Mouse (Mus musculus) liver, postnatal 0 days (tissue): ENCODE measurements around the gene Slu7. TPM values are rescaled to one million over a fixed set of nuclear protein-coding genes. Genes with fewer than 3 reads are reported as not detected.

Experiments
- ATAC-seq: fragments of 200-750 bp; cut with Nextera tagmentation; 2 replicates; pipeline ENCODE4 v1.8.0; 2017; ENCODE audit warnings: mild to moderate bottlenecking, moderate library complexity
- DNase-seq: peaks from one replicate; pipeline ENCODE4 v3.0.0-alpha.2; 2016
- H3K27ac ChIP-seq: fragments of 300-500 bp; sonication (generic); 2 replicates; pipeline ENCODE4 v1.5.1; 2014; ENCODE audit warnings: antibody characterized with exemption, moderate library complexity, mild to moderate bottlenecking, low read depth
- H3K27me3 ChIP-seq: fragments of 300-500 bp; sonication (generic); 2 replicates; pipeline ENCODE4 v1.6.1; 2014; ENCODE audit warnings: low read length, control low read depth, mixed read lengths; ENCODE audit not compliant: insufficient read depth
- H3K36me3 ChIP-seq: fragments of 300-500 bp; sonication (generic); replicated peaks from 2 replicates; pipeline ENCODE4 v1.6.1; 2014; ENCODE audit warnings: mild to moderate bottlenecking, control low read depth, low read length, moderate library complexity, mixed read lengths; ENCODE audit not compliant: insufficient read depth
- H3K4me1 ChIP-seq: fragments of 300-500 bp; sonication (generic); 2 replicates; pipeline ENCODE4 v1.6.1; 2014; ENCODE audit warnings: antibody characterized with exemption, mild to moderate bottlenecking, control low read depth; ENCODE audit not compliant: insufficient read depth
- H3K4me2 ChIP-seq: fragments of 300-500 bp; sonication (generic); 2 replicates; pipeline ENCODE4 v1.6.1; 2014; ENCODE audit warnings: low read depth, mild to moderate bottlenecking, low read length, moderate library complexity, mixed read lengths
- H3K4me3 ChIP-seq: fragments of 300-500 bp; sonication (generic); 2 replicates; pipeline ENCODE4 v1.5.1; 2014; ENCODE audit warnings: low read depth, low read length
- H3K9ac ChIP-seq: fragments of 300-500 bp; sonication (generic); replicated peaks from 2 replicates; pipeline ENCODE4 v1.6.1; 2014; ENCODE audit warnings: mild to moderate bottlenecking, moderate library complexity
- H3K9me3 ChIP-seq: fragments of 300-500 bp; sonication (generic); 2 replicates; pipeline ENCODE4 v1.6.1; 2016; ENCODE audit warnings: mild to moderate bottlenecking, control low read depth, low read length, mixed read lengths
- CTCF ChIP-seq: sonication (generic); IDR thresholded peaks from 2 replicates; pipeline ENCODE4 v1.5.1; 2016; ENCODE audit warnings: antibody characterized with exemption, low read depth
- EP300 ChIP-seq: IDR thresholded peaks from 2 replicates; pipeline ENCODE4 v1.6.1; 2016; ENCODE audit warnings: antibody characterized with exemption, low read depth, mild to moderate bottlenecking
- WGBS: fragments of 180-500 bp; shearing (Covaris S2); extraction: QIAGEN DNeasy Blood & Tissue Kit; methylation state at CpG from one replicate; pipeline ENCODE4 v1.1.7; 2014; ENCODE audit not compliant: insufficient replicate concordance; 5-methylcytosine and 5-hydroxymethylcytosine counted together
- polyA plus RNA-seq: library from polyadenylated mRNA; unstranded; fragments of >200 nt; fragmentation: Nextera tagmentation; extraction: Ambion mirVana; gene quantifications from 2 replicates; pipeline ENCODE4 v1.2.1, GENCODE M21; 2015

The Slu7 gene
- polyA plus RNA-seq, 1 experiment from 2014 or later = 20.3 TPM

DNA sequence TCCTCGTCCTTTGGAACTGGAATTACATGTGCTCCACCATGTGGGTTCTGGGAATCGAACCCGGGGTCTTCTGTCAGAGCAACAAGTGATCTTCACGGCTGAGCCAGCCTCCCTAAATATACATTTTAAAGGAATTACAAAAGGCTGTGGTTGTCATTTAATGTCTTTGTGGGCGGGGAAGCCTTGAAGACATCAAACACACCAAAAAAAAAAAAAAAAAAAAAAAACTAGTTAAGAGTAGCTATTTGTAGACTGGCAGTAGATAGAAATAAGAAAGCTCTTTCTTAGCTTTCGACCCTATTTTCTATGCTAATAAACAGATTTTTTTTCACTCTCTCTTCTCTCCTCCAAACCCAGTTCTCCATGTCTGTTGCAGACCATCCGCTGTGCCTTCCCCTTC lies 44.4 kb upstream of the Slu7 start:
- no peaks in the 10 kb centered on the region for H3K27me3 ChIP-seq
- no peaks in the 10 kb centered on the region for H3K9me3 ChIP-seq
- WGBS = 71% methylated on average over 7 of the region's 7 CpGs
- TF ChIP-seq EP300 (no peak), CTCF (no peak)
- H3K9ac ChIP-seq = no peak overlapping the region
- H3K4me3 ChIP-seq = no peak overlapping the region
- no peak overlapping the region for H3K4me2 ChIP-seq
- DNase-seq (no peak), ATAC-seq (no peak)
- H3K4me1 ChIP-seq = peaks cover 8% of the 10 kb centered on the region
- H3K36me3 ChIP-seq = no peaks in the 10 kb centered on the region
- H3K27ac ChIP-seq = no peak overlapping the region

GRCm38 (mm10) chr11:43392757-43393156 lies 40.8 kb upstream of the Slu7 start:
- Histone ChIP-seq H3K4me3 (no peak overlapping the region), H3K9ac (no peak overlapping the region), H3K9me3 (no peaks in the 10 kb centered on the region), H3K27ac (no peak overlapping the region), H3K4me2 (no peak overlapping the region), H3K27me3 (no peaks in the 10 kb centered on the region), H3K36me3 (no peaks in the 10 kb centered on the region), H3K4me1 (no peaks in the 10 kb centered on the region)
- WGBS = 35% methylated on average over 2 of the region's 2 CpGs
- no peak for ATAC-seq
- DNase-seq = no peak
- TF ChIP-seq CTCF (no peak), EP300 (no peak)

GRCm38 (mm10) chr11:43393325-43393724 lies 40.2 kb upstream of the Slu7 start:
- DNase-seq (no peak), ATAC-seq (no peak)
- no peak overlapping the region for H3K4me2 ChIP-seq
- no peaks in the 10 kb centered on the region for H3K27me3 ChIP-seq
- TF ChIP-seq CTCF (no peak), EP300 (no peak)
- H3K27ac ChIP-seq = no peak overlapping the region
- no peaks in the 10 kb centered on the region for H3K36me3 ChIP-seq
- no peak overlapping the region for H3K4me3 ChIP-seq
- 78% methylated on average over 4 of the region's 4 CpGs for WGBS
- no peaks in the 10 kb centered on the region for H3K9me3 ChIP-seq
- H3K4me1 ChIP-seq = no peaks in the 10 kb centered on the region
- H3K9ac ChIP-seq = no peak overlapping the region

- H3K9me3 ChIP-seq = no peaks in the 10 kb centered on the region
- 71% methylated on average over 14 of the region's 14 CpGs for WGBS
- H3K4me2 ChIP-seq = no peak overlapping the region
- ATAC-seq (no peak), DNase-seq (no peak)
- TF ChIP-seq EP300 (no peak), CTCF (no peak)
- H3K4me3 ChIP-seq = no peak overlapping the region
- no peak overlapping the region for H3K9ac ChIP-seq
- no peaks in the 10 kb centered on the region for H3K27me3 ChIP-seq
- H3K36me3 ChIP-seq = no peaks in the 10 kb centered on the region
- no peaks in the 10 kb centered on the region for H3K4me1 ChIP-seq
- H3K27ac ChIP-seq = no peak overlapping the region
Measured at GRCm38 (mm10) chr11:43395073-43395948, 38.2 kb upstream of the Slu7 start.

DNA sequence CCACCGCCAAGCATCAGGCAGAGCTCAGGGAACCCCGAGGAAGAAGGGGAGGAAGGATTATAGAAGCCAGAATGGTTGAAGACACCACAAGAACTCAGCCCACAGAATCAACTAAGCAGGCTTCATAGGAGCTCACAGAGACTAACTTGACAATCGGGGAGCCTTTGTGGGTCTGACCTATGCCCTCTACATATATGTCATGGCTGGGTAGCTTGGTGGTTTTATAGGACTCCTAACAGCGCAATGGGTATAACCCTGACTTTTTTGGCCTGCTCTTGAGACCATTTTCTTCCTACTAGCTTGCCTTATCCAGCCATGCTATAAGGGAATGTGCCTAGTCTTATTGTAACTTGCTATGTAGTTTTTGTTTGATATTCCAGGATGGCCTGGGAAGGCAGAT lies 37.3 kb upstream of the Slu7 start:
- Histone ChIP-seq H3K27ac (no peak overlapping the region), H3K27me3 (no peaks in the 10 kb centered on the region), H3K4me2 (no peak overlapping the region), H3K4me3 (no peak overlapping the region), H3K36me3 (no peaks in the 10 kb centered on the region), H3K9me3 (no peaks in the 10 kb centered on the region), H3K9ac (no peak overlapping the region), H3K4me1 (no peaks in the 10 kb centered on the region)
- TF ChIP-seq EP300 (no peak), CTCF (no peak)
- DNase-seq = no peak
- 79% methylated on average over 4 of the region's 4 CpGs for WGBS
- no peak for ATAC-seq

DNA sequence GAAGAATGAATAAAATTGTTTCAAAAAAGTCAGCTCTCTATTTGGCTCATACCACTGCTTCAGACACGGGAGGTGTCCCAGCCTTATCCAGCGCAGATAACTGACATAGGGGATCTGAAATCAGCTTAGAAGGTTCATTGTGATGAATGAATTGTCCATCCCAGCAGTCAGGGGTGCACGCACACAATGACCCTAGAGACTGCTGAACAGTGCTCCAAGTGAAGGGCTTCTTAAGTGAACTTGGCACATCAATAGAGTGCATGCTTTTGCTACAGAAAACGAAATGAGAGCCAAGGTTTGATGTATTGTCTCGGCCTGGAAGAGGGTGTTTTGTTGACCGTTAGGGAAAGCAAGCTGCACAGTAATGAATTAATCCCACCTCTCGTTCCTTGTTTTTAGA lies 36.9 kb upstream of the Slu7 start:
- no peak overlapping the region for H3K4me2 ChIP-seq
- no peak for ATAC-seq
- TF ChIP-seq EP300 = no peak
- no peak for TF ChIP-seq CTCF
- no peaks in the 10 kb centered on the region for H3K36me3 ChIP-seq
- H3K27ac ChIP-seq = no peak overlapping the region
- no peaks in the 10 kb centered on the region for H3K27me3 ChIP-seq
- H3K4me3 ChIP-seq = no peak overlapping the region
- no peaks in the 10 kb centered on the region for H3K4me1 ChIP-seq
- no peak for DNase-seq
- 69% methylated on average over 7 of the region's 7 CpGs for WGBS
- no peak overlapping the region for H3K9ac ChIP-seq
- no peaks in the 10 kb centered on the region for H3K9me3 ChIP-seq
